Mouse (Mus musculus) heart, embryonic 12.5 days (tissue): Measurements from ENCODE around the gene Tmem150c. TPM values are rescaled to one million over a fixed set of nuclear protein-coding genes. Genes with fewer than 3 reads are reported as not detected.

Source experiments
- ATAC-seq: fragments of 200-750 bp; cut with Nextera tagmentation; 2 replicates; pipeline ENCODE4 v1.8.0; 2017; ENCODE audit warnings: moderate TSS enrichment, moderate library complexity; ENCODE audit not compliant: insufficient number of reproducible peaks, low FRiP score
- H3K27ac ChIP-seq: fragments of 300-500 bp; sonication (generic); 2 replicates; pipeline ENCODE4 v1.5.1; 2016; ENCODE audit warnings: mild to moderate bottlenecking, moderate library complexity; ENCODE audit not compliant: poor library complexity, severe bottlenecking
- H3K27me3 ChIP-seq: fragments of 300-500 bp; sonication (generic); replicated peaks from 2 replicates; pipeline ENCODE4 v1.6.1; 2016; ENCODE audit warnings: mild to moderate bottlenecking, moderate library complexity
- H3K36me3 ChIP-seq: fragments of 300-500 bp; sonication (generic); 2 replicates; pipeline ENCODE4 v1.6.1; 2016; ENCODE audit warnings: mild to moderate bottlenecking, moderate library complexity
- H3K4me1 ChIP-seq: fragments of 300-500 bp; sonication (generic); replicated peaks from 2 replicates; pipeline ENCODE4 v1.6.1; 2016; ENCODE audit warnings: mild to moderate bottlenecking
- H3K4me2 ChIP-seq: fragments of 300-500 bp; sonication (generic); 2 replicates; pipeline ENCODE4 v1.6.1; 2016; ENCODE audit warnings: mild to moderate bottlenecking, moderate library complexity
- H3K4me3 ChIP-seq: fragments of 300-500 bp; sonication (generic); 2 replicates; pipeline ENCODE4 v1.5.1; 2016; ENCODE audit warnings: mild to moderate bottlenecking
- H3K9ac ChIP-seq: fragments of 300-500 bp; sonication (generic); 2 replicates; pipeline ENCODE4 v1.6.1; 2016; ENCODE audit warnings: mild to moderate bottlenecking, moderate library complexity
- H3K9me3 ChIP-seq: fragments of 300-500 bp; sonication (generic); replicated peaks from 2 replicates; pipeline ENCODE4 v1.6.1; 2016; ENCODE audit warnings: mild to moderate bottlenecking, moderate library complexity
- WGBS: fragments of 180-500 bp; shearing (Covaris S2); methylation state at CpG from one replicate; pipeline ENCODE4 v1.1.7; 2016; 5-methylcytosine and 5-hydroxymethylcytosine counted together
- polyA plus RNA-seq: library from polyadenylated mRNA; unstranded; fragments of >200 nt; fragmentation: Nextera tagmentation; extraction: Ambion mirVana; gene quantifications from 2 replicates; pipeline ENCODE4 v1.2.1, GENCODE M21; 2016

The Tmem150c gene
- polyA plus RNA-seq, result 1.1 and 1.9 TPM in 2 replicates

DNA sequence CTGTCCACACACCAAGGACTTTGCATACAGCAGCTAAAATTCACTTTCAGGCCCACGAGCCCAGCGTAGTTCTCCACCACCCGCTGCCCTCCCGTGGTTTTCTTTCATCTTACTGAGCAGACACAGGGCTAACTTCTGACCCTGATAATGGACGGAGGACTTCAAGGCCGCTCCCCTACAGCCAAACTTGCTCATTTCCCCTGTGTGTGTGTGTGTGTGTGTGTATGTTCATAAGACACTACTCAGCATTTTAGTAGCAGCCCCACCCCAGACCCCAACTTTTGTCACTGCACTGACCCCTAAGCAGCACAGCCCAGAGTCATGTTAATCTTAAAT lies at the start of gene Tmem150c:
Gene Tmem150c, minus strand, starts transcription at position 171 of the 336 bp plus-strand sequence.
- H3K27me3 ChIP-seq, result peaks cover 51% of the 10 kb centered on the region
- no peaks in the 10 kb centered on the region for H3K9me3 ChIP-seq
- ATAC-seq, result peak; percentile 39; the same call in 1 of the 2 replicates
- H3K4me3 ChIP-seq, result peak within 1 kb of the TSS; percentile 76
- H3K4me1 ChIP-seq, result 0 out of 2 replicates have a peak, but pooled peaks cover 6% of the 10 kb centered on the region
- H3K4me2 ChIP-seq, result peak within 1 kb of the TSS; percentile 98
- WGBS, result 6% methylated on average over 6 of the region's 6 CpGs
- no peak within 1 kb of the TSS for H3K27ac ChIP-seq
- peak within 1 kb of the TSS; percentile 83 for H3K9ac ChIP-seq
- no peaks in the 10 kb centered on the region for H3K36me3 ChIP-seq

DNA sequence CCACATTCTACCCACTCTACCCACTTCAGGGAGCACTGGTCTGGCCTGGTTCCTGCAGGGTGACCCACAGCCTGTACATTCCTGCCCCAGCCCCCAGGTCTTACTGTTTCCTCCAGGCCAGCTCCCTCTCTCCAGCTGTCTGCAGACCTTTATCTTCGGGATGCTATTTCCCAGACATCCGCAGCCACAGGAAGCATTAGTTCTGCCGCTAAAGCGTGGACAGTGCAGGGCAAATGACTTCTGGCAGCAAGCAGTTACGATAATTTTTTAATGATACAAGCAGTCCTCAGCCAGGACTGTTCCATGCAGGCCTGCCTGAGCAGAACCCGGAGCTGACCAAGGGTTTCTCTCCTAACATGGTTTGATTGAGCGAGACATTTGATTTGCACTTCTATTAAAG lies 49.5 kb upstream of the Tmem150c start:
- H3K9ac ChIP-seq, result no peak overlapping the region
- H3K36me3 ChIP-seq, result no peaks in the 10 kb centered on the region
- no peak overlapping the region for H3K4me2 ChIP-seq
- H3K4me3 ChIP-seq, result no peak overlapping the region
- WGBS, result 25% methylated on average over 7 of the region's 7 CpGs
- H3K27me3 ChIP-seq, result 0 out of 2 replicates have a peak, but pooled peaks cover 14% of the 10 kb centered on the region
- H3K27ac ChIP-seq, result peak overlapping the region; percentile 28; the same call in 1 of the 2 replicates
- no peaks in the 10 kb centered on the region for H3K9me3 ChIP-seq
- peak; percentile 84 for ATAC-seq
- H3K4me1 ChIP-seq, result peaks cover 29% of the 10 kb centered on the region

DNA sequence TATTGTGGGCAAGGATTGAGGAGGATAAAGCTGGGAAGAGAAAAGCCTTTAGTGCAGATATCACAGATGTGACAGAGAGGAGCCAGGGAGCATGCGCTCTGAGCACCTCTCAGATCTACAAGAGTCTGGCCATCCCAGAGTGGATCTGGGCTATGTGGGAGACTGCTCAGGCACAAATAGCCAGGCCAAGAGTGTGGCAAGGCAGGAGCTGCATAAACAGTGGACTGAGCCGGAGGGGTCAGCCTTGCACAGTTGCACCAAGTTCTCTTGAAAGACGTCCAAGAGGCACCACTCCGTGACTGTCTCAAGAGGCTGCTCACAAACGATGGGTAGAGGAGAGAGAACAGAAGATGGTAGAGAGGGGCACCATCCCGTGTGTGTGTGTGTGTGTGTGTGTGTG lies 47.1 kb upstream of the Tmem150c start:
- no peaks in the 10 kb centered on the region for H3K36me3 ChIP-seq
- ATAC-seq, result no peak
- WGBS, result 61% methylated on average over 5 of the region's 6 CpGs
- no peak overlapping the region for H3K4me3 ChIP-seq
- H3K4me1 ChIP-seq, result peaks cover 20% of the 10 kb centered on the region
- H3K27me3 ChIP-seq, result 0 out of 2 replicates have a peak, but pooled peaks cover 14% of the 10 kb centered on the region
- H3K9ac ChIP-seq, result no peak overlapping the region
- no peak overlapping the region for H3K27ac ChIP-seq
- no peaks in the 10 kb centered on the region for H3K9me3 ChIP-seq
- H3K4me2 ChIP-seq, result no peak overlapping the region

DNA sequence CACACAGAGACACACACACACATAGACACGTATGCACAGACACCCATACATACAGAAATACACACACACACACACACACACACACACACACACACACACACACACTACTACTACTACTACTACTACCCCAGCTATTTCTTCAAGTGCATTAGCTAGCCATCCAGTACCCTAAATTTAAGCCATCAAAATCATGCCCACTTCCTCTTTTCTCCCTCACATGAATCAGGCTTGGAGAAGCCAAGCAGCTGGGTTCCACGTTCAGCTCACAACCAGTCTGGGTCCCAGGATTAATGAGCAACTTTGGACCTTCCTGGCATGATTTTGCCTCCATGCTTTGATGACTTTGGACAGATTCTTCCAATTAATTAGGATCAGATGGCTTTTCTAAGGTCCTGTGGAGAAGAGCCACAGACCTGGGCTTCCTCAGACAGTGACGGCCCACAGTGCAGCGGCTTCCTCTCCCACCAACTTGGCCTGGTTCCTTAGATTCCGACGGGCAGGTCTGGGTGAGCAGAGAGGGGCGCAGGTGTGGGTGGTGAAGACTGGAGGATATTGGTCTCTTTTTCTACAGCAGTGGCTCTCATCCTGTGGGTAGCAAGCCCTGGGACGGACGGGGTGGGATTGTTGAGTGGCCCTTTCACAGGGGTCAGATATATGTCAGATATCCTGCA lies 46.0 kb upstream of the Tmem150c start:
- Histone ChIP-seq H3K27me3 (0 out of 2 replicates have a peak, but pooled peaks cover 12% of the 10 kb centered on the region), H3K9me3 (no peaks in the 10 kb centered on the region), H3K27ac (no peak overlapping the region), H3K9ac (no peak overlapping the region), H3K4me1 (peaks cover 18% of the 10 kb centered on the region), H3K36me3 (no peaks in the 10 kb centered on the region), H3K4me3 (no peak overlapping the region), H3K4me2 (no peak overlapping the region)
- no peak for ATAC-seq
- 88% methylated on average over 9 of the region's 9 CpGs for WGBS

DNA sequence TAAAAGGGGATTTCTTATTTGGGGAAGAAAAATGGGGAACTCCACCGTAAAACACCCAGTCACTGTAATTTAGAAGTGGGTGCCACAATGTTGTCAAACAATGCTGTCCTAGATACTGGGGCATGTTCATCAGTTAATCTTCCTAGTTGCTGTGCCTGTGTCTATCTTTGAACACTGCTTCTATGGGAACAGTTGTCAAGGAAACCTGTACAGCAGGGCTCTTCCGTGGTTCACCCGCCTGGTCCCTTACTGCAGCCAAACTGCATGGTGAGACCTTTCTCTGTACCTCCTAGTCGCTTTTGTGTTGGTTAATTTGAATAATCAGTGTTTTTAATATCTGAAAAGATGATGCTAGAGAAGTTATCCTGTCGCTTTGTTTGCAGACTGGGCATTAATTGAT lies 41.2 kb upstream of the Tmem150c start:
- no peak for ATAC-seq
- no peak overlapping the region for H3K4me3 ChIP-seq
- H3K4me1 ChIP-seq, result peaks cover 17% of the 10 kb centered on the region
- no peak overlapping the region for H3K27ac ChIP-seq
- no peak overlapping the region for H3K4me2 ChIP-seq
- H3K9me3 ChIP-seq, result no peaks in the 10 kb centered on the region
- H3K27me3 ChIP-seq, result no peaks in the 10 kb centered on the region
- WGBS, result 60% methylated on average over 5 of the region's 5 CpGs
- no peaks in the 10 kb centered on the region for H3K36me3 ChIP-seq
- no peak overlapping the region for H3K9ac ChIP-seq

DNA sequence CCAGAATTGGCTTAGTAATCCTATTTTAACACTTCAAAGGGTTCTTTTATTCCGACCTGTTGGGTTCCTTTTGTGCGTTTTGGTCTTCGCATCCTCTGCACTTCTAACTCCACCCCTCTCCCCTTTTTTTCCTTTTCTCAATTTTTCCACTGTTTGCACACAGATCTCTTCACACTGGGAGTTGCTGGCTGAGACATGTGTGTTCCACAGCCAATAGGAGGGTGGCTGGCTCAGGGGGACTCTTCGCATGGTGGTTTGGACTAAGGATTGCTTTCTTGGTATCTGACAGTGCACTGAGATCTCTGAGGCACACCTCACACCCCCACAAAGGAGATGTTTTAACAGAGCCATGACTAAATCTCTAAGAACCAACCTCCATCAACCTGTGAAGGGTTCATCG lies 40.7 kb upstream of the Tmem150c start:
- whole genome bisulfite sequencing, result 73% methylated on average over 5 of the region's 5 CpGs
- H3K9me3 ChIP-seq, result no peaks in the 10 kb centered on the region
- H3K9ac ChIP-seq, result no peak overlapping the region
- no peak for ATAC-seq
- H3K36me3 ChIP-seq, result no peaks in the 10 kb centered on the region
- no peak overlapping the region for H3K4me3 ChIP-seq
- H3K27ac ChIP-seq, result no peak overlapping the region
- no peak overlapping the region for H3K4me2 ChIP-seq
- no peaks in the 10 kb centered on the region for H3K27me3 ChIP-seq
- H3K4me1 ChIP-seq, result peaks cover 17% of the 10 kb centered on the region

DNA sequence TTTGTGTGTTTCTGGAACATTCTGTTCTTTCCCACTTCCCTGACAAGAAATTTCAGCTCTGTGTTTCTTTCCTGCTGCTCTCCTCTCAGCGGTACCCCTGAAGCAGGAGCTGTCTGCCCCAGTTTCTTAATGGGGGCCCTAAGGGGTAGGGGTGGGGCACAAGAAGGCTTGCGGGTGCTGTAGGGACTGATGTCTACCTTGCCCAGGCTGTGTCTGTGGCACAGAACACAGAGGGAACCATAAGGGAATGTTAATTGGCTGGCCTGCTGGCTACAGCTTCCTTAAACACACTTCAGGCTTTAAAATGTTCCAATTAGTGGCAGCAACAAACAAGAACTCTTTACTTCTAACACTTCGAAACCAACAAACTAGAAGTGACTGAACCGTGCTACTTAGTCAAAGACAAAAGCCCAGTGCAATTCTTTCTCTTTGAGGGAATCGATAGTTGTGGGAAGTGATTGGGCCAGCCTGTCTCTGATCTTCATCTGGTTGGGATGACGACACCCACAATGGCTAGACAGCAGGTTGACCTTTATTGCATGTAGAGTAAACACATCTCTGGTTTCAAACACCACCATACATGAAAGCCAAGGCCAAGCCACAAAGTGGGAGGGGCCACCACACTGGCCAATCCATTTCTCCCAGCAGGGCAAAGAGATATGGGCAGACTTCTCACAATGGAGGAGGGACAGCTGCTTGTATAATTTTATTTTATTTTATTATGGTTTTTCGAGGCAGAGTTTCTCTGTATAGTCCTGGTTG lies 39.7 kb upstream of the Tmem150c start:
- H3K9ac ChIP-seq, result no peak overlapping the region
- H3K27me3 ChIP-seq, result no peaks in the 10 kb centered on the region
- 81% methylated on average over 7 of the region's 7 CpGs for WGBS
- no peak overlapping the region for H3K4me2 ChIP-seq
- no peaks in the 10 kb centered on the region for H3K36me3 ChIP-seq
- H3K9me3 ChIP-seq, result no peaks in the 10 kb centered on the region
- H3K4me3 ChIP-seq, result no peak overlapping the region
- no peak overlapping the region for H3K27ac ChIP-seq
- no peak for ATAC-seq
- peaks cover 17% of the 10 kb centered on the region for H3K4me1 ChIP-seq

DNA sequence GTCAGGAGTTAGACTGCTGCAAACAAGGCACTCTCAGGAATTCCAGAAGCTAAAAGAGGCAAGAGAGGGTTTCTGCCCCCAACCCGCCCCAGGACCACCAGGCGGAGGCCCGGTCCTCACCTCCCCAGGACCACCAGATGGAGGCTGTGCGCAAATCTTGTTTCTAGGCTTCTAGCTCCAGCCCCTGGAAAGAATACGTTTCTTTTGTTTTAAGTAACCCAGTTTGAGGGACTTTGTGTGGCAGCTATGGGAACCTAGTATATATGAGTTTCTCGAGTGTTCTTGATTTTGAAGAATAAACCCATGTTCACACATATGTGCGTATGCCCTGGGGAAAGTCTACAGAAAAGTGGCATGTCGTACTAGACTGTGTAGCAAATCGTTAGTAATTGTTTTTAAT lies 37.9 kb upstream of the Tmem150c start:
- ATAC-seq, result no peak
- Histone ChIP-seq H3K4me3 (no peak overlapping the region), H3K9me3 (no peaks in the 10 kb centered on the region), H3K27me3 (no peaks in the 10 kb centered on the region), H3K4me2 (no peak overlapping the region), H3K9ac (no peak overlapping the region), H3K27ac (no peak overlapping the region), H3K4me1 (peaks cover 17% of the 10 kb centered on the region), H3K36me3 (no peaks in the 10 kb centered on the region)
- whole genome bisulfite sequencing, result 77% methylated on average over 9 of the region's 9 CpGs

DNA sequence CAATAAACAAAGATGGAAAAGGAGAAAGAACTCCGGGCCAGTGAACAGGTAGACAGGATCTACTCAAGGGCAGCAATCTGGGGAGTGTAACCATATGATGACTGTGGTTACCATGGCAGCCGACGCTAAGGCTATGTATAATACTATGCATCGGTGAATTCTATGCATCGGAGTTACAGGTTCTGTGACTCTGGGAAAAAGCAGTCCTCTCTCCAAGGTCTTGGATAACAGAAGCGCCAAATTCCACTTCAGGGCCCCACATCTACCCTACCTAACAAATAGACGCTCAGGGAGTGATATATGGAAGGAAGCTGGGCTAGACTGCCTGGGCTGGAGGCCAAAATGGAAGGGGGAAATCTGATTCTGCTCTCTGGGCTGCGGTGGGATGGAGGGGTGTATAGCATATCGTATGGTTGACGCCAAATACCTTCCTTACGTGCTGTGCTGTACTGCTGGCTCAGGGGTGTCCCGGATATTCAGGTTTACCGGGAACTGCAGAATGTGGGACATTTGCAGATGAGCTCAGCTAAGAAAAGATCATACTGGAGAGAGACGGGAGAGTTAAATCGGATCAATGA lies 37.3 kb upstream of the Tmem150c start:
- H3K27me3 ChIP-seq, result no peaks in the 10 kb centered on the region
- no peak overlapping the region for H3K27ac ChIP-seq
- H3K4me2 ChIP-seq, result no peak overlapping the region
- H3K4me1 ChIP-seq, result peaks cover 17% of the 10 kb centered on the region
- H3K4me3 ChIP-seq, result no peak overlapping the region
- H3K36me3 ChIP-seq, result no peaks in the 10 kb centered on the region
- no peak for ATAC-seq
- no peak overlapping the region for H3K9ac ChIP-seq
- 51% methylated on average over 15 of the region's 15 CpGs for WGBS
- H3K9me3 ChIP-seq, result no peaks in the 10 kb centered on the region

DNA sequence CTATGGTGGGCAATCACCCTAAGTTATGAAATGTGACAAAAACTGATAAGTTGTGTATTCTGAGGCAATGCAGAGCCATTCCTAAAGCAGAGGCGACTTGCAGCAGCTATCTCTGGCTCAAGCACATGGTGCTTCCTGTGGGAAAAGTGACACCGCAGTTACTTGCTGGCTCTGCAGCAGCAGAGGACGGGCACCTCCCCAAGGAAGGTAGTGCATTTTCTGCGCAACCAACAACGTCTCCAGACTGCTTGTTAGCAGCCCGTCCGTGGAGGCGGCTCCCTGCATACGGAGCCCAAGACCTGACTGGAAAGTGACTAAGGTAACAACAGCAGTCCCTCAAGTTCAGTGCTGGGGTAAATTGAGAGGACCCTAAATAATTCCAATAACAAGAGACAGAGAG lies 36.8 kb upstream of the Tmem150c start:
- Histone ChIP-seq H3K27ac (no peak overlapping the region), H3K9ac (no peak overlapping the region), H3K4me2 (no peak overlapping the region), H3K4me1 (peaks cover 17% of the 10 kb centered on the region), H3K36me3 (no peaks in the 10 kb centered on the region), H3K27me3 (no peaks in the 10 kb centered on the region), H3K4me3 (no peak overlapping the region), H3K9me3 (no peaks in the 10 kb centered on the region)
- peak; percentile 29; the same call in 1 of the 2 replicates for ATAC-seq
- 34% methylated on average over 9 of the region's 9 CpGs for WGBS

DNA sequence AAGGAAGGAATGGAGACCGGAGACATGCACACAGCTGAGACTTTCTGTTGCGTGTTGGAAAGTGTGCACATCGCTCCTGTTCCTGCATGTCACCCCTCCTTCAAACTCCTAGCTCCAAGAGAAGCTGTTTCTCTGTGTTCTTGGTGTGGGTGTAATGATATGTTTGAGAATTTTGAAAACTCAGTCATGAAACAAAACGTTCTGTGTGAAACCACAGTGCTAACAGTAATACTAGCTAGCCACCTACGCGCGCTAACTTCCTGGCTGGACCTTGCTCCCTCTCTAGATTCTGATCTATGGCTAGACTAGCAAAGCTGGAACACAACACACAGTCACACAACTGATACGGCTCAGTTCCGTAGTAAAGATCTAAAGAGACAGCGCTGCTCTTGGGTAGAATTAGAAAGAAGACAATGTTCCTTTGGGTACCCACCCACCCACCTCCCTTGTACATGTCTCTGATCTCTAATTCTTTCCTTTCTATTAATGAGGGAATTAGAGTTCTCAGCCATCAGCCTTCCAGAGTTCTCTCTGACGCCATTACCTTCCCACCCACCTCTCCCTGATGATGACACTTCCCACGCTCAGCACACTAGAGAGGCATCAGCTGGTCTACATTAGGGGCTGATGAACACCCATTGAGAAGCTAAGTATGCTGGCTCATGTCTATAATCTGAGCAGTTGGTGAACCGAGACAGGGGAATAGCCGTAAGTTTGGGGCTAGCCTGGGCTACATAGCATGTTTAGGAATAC lies 32.0 kb upstream of the Tmem150c start:
- H3K27ac ChIP-seq, result no peak overlapping the region
- no peaks in the 10 kb centered on the region for H3K9me3 ChIP-seq
- H3K27me3 ChIP-seq, result no peaks in the 10 kb centered on the region; the same call in 1 of the 2 replicates
- H3K4me2 ChIP-seq, result no peak overlapping the region
- H3K36me3 ChIP-seq, result no peaks in the 10 kb centered on the region
- no peak overlapping the region for H3K9ac ChIP-seq
- ATAC-seq, result no peak
- H3K4me3 ChIP-seq, result no peak overlapping the region
- peaks cover 6% of the 10 kb centered on the region for H3K4me1 ChIP-seq
- 87% methylated on average over 14 of the region's 14 CpGs for WGBS
